Comparison of ENCODE assay signal across 22 mouse cellular contexts in the genomic region with DNA sequence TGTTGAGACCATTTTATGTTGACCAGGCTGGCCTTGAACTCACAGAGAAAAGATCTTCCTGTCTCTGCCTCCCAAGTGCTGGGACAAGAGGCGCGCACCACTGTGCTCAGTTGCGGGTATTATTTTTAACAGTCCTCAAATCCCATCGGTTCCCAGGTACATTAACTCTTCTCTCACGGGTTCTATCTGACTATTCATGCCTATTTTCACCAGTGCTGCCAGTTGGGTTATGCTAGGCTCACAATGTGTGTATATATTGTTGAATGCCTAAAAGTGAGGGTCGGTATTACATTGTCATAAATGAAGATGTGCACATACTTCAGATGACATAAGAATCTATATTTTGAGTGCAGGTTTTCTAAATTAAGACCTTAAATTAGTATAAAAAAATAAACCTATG.
DNase-seq lines count a peak whose midpoint lies in the region; ATAC-seq lines count a peak whose summit lies in the region.
"Had no signal": no experiment of that assay in that cellular context is flagged by ENCODE, and none has a peak within 500 bp of the region (broad histone marks: within the 10 kb centered on the region; RNA-seq: fewer than 3 reads in every experiment).

No protein-coding gene starts in this region.

- no peaks in the 10 kb centered on the region for H3K27me3 ChIP-seq in forebrain, embryonic 12.5 days
- no peaks in the 10 kb centered on the region for H3K27me3 ChIP-seq in forebrain, embryonic 10.5 days (ENCODE audit: poor library complexity, severe bottlenecking)
- H3K27me3 ChIP-seq in neural tube, embryonic 13.5 days = no peaks in the 10 kb centered on the region
- no peaks in the 10 kb centered on the region for H3K27me3 ChIP-seq in midbrain, embryonic 15.5 days (replicated peaks)
- H3K27me3 ChIP-seq: limb, embryonic 12.5 days; liver, embryonic 12.5 days; Patski had no signal

- peak; percentile 49; the same call in 1 of the 2 replicates for ATAC-seq in forebrain, embryonic 12.5 days (ENCODE audit: low FRiP score)
- peak; percentile 47; the same call in 1 of the 2 replicates for ATAC-seq in neural tube, embryonic 13.5 days (ENCODE audit: low read depth)
- peak; percentile 77 for ATAC-seq in midbrain, embryonic 15.5 days (replicated peaks)
- ATAC-seq: CD4-positive, CD25-positive, alpha-beta regulatory T cell, adult 4 months; inflammation-experienced regulatory T-cells, adult 6 months; liver, embryonic 12.5 days; Patski had no signal

- no peak overlapping the region for H3K4me3 ChIP-seq in forebrain, embryonic 12.5 days (replicated peaks)
- no peak overlapping the region for H3K4me3 ChIP-seq in forebrain, embryonic 10.5 days
- no peak overlapping the region for H3K4me3 ChIP-seq in neural tube, embryonic 13.5 days
- no peak overlapping the region for H3K4me3 ChIP-seq in midbrain, embryonic 15.5 days
- H3K4me3 ChIP-seq: limb, embryonic 12.5 days; liver, embryonic 12.5 days had no signal

- no peaks in the 10 kb centered on the region for H3K36me3 ChIP-seq in forebrain, embryonic 12.5 days (replicated peaks)
- peaks cover 5% of the 10 kb centered on the region; the same call in 1 of the 2 replicates for H3K36me3 ChIP-seq in forebrain, embryonic 10.5 days (replicated peaks)
- H3K36me3 ChIP-seq in neural tube, embryonic 13.5 days = no peaks in the 10 kb centered on the region
- no peaks in the 10 kb centered on the region for H3K36me3 ChIP-seq in midbrain, embryonic 15.5 days (replicated peaks)
- H3K36me3 ChIP-seq: limb, embryonic 12.5 days; liver, embryonic 12.5 days had no signal

- no peak for DNase-seq in forebrain, embryonic 10.5 days (ENCODE audit: extremely low spot score, low spot score)
- no peak for DNase-seq in neural tube, embryonic 10.5 days (ENCODE audit: extremely low spot score, low spot score)
- no peak for DNase-seq in urinary bladder, postnatal 14 days (ENCODE audit: low spot score)
- DNase-seq in lung, postnatal 36 days = no peak
- no peak for DNase-seq in right cerebral cortex, postnatal 25 days
- DNase-seq: adrenal gland, adult 8-10 months; cerebellum, postnatal 14 days; heart, postnatal 10 days; kidney, adult 8-10 months; kidney, postnatal 4 days; lung, adult 2 months; right cerebral cortex, adult 18-20 months; thymus, postnatal 25 days had no signal

- no peaks in the 10 kb centered on the region for H3K4me1 ChIP-seq in forebrain, embryonic 12.5 days
- H3K4me1 ChIP-seq in forebrain, embryonic 10.5 days = peaks cover 4% of the 10 kb centered on the region; the same call in 1 of the 2 replicates
- no peaks in the 10 kb centered on the region for H3K4me1 ChIP-seq in neural tube, embryonic 13.5 days (replicated peaks)
- H3K4me1 ChIP-seq in midbrain, embryonic 15.5 days = peaks cover 5% of the 10 kb centered on the region; the same call in 1 of the 2 replicates
- H3K4me1 ChIP-seq: limb, embryonic 12.5 days; liver, embryonic 12.5 days had no signal

- 90% methylated on average over 6 of the region's 6 CpGs for WGBS in forebrain, embryonic 12.5 days
- WGBS in forebrain, embryonic 10.5 days = 96% methylated on average over 6 of the region's 6 CpGs
- WGBS in neural tube, embryonic 13.5 days = 81% methylated on average over 6 of the region's 6 CpGs
- WGBS in midbrain, embryonic 15.5 days = 73% methylated on average over 6 of the region's 6 CpGs

- H3K9me3 ChIP-seq in forebrain, embryonic 12.5 days = no peaks in the 10 kb centered on the region
- H3K9me3 ChIP-seq in forebrain, embryonic 10.5 days = no peaks in the 10 kb centered on the region
- no peaks in the 10 kb centered on the region for H3K9me3 ChIP-seq in neural tube, embryonic 13.5 days
- no peaks in the 10 kb centered on the region for H3K9me3 ChIP-seq in midbrain, embryonic 15.5 days
- H3K9me3 ChIP-seq: limb, embryonic 12.5 days; liver, embryonic 12.5 days had no signal

- H3K9ac ChIP-seq in forebrain, embryonic 12.5 days = no peak overlapping the region
- H3K9ac ChIP-seq in neural tube, embryonic 13.5 days = no peak overlapping the region
- no peak overlapping the region for H3K9ac ChIP-seq in midbrain, embryonic 15.5 days
- H3K9ac ChIP-seq: limb, embryonic 12.5 days; liver, embryonic 12.5 days had no signal

- no peak overlapping the region for H3K4me2 ChIP-seq in forebrain, embryonic 12.5 days
- H3K4me2 ChIP-seq in neural tube, embryonic 13.5 days = no peak overlapping the region
- no peak overlapping the region for H3K4me2 ChIP-seq in midbrain, embryonic 15.5 days
- H3K4me2 ChIP-seq: heart, embryonic 11.5 days; limb, embryonic 12.5 days; liver, embryonic 12.5 days had no signal

- H3K27ac ChIP-seq in forebrain, embryonic 12.5 days = peak overlapping the region; percentile 62
- no peak overlapping the region for H3K27ac ChIP-seq in forebrain, embryonic 10.5 days
- peak overlapping the region; percentile 72 for H3K27ac ChIP-seq in neural tube, embryonic 13.5 days (replicated peaks)
- H3K27ac ChIP-seq in midbrain, embryonic 15.5 days = peak overlapping the region; percentile 79
- H3K27ac ChIP-seq: limb, embryonic 12.5 days; liver, embryonic 12.5 days had no signal
